Mouse (Mus musculus) thymus, adult 2 months (tissue): ENCODE data around the gene Dut. TPM values are rescaled to one million over a fixed set of nuclear protein-coding genes. Genes with fewer than 3 reads are reported as not detected.
A peak's percentile ranks its signal among the peaks of the same experiment; 100 is the strongest.

Source experiments
- DNase-seq: peaks from one replicate; pipeline ENCODE4 v3.0.0; 2021
- H3K27ac ChIP-seq: fragments of 200-500 bp; 2 replicates; pipeline ENCODE4 v1.5.1; 2012; ENCODE audit warnings: low read length, control low read depth; ENCODE audit not compliant: control insufficient read depth, insufficient read depth
- H3K27me3 ChIP-seq: fragments of 200-500 bp; 2 replicates; pipeline ENCODE4 v1.6.1; 2012; ENCODE audit warnings: mild to moderate bottlenecking, low read length, moderate library complexity, mixed read lengths; ENCODE audit not compliant: control insufficient read depth, insufficient read depth
- H3K36me3 ChIP-seq: fragments of 200-500 bp; 2 replicates; pipeline ENCODE4 v1.6.1; 2012; ENCODE audit warnings: mild to moderate bottlenecking, low read length, moderate library complexity; ENCODE audit not compliant: control insufficient read depth, insufficient read depth
- H3K4me1 ChIP-seq: fragments of 200-500 bp; replicated peaks from 2 replicates; pipeline ENCODE4 v1.6.1; 2012; ENCODE audit warnings: low read length; ENCODE audit not compliant: control insufficient read depth, insufficient read depth
- H3K4me3 ChIP-seq: fragments of 200-500 bp; 2 replicates; pipeline ENCODE4 v1.5.1; 2012; ENCODE audit warnings: mild to moderate bottlenecking, low read length, control low read depth, moderate library complexity; ENCODE audit not compliant: control insufficient read depth, insufficient read depth
- CTCF ChIP-seq: fragments of 200-500 bp; IDR thresholded peaks from 2 replicates; pipeline ENCODE4 v1.5.1; 2012; ENCODE audit warnings: mild to moderate bottlenecking, control low read depth, low read length, moderate library complexity, borderline replicate concordance; ENCODE audit not compliant: control insufficient read depth, poor library complexity, insufficient read depth; ENCODE audit errors: extremely low read depth
- POLR2A ChIP-seq: fragments of 200-500 bp; IDR thresholded peaks from 2 replicates; pipeline ENCODE4 v1.6.1; 2012; ENCODE audit warnings: mild to moderate bottlenecking, low read length, control low read depth, moderate library complexity; ENCODE audit not compliant: control insufficient read depth, poor library complexity, insufficient read depth; ENCODE audit errors: extremely low read depth
- WGBS: fragments of 180-500 bp; shearing (Covaris S2); methylation state at CpG from one replicate; pipeline ENCODE4 v1.1.7; 2018; 5-methylcytosine and 5-hydroxymethylcytosine counted together
- polyA plus RNA-seq: library from polyadenylated mRNA; depleted of rRNA; stranded (reverse); fragments of >200 nt; gene quantifications from 2 replicates; pipeline ENCODE4 v1.2.3, GENCODE M21; 2012

Dut gene
- polyA plus RNA-seq, 1 experiment = 78.6 TPM

GRCm38 (mm10) chr2:125245545-125246285 is 1.3 kb upstream of the Dut start:
- Histone ChIP-seq H3K27me3 (no peaks in the 10 kb centered on the region), H3K27ac (no peak overlapping the region), H3K36me3 (no peaks in the 10 kb centered on the region), H3K4me1 (peaks cover 3% of the 10 kb centered on the region; the same call in 1 of the 2 replicates), H3K4me3 (no peak overlapping the region)
- TF ChIP-seq POLR2A (no peak), CTCF (no peak)
- DNase-seq = no peak
- 98% methylated on average over 3 of the region's 3 CpGs for WGBS

- H3K4me1 ChIP-seq = peaks cover 3% of the 10 kb centered on the region; the same call in 1 of the 2 replicates
- H3K27ac ChIP-seq = no peak overlapping the region; the same call in 1 of the 2 replicates
- no peaks in the 10 kb centered on the region for H3K27me3 ChIP-seq
- no peaks in the 10 kb centered on the region for H3K36me3 ChIP-seq
- 12% methylated on average over 9 of the region's 9 CpGs for WGBS
- TF ChIP-seq CTCF (no peak), POLR2A (no peak)
- DNase-seq = no peak
- H3K4me3 ChIP-seq = no peak overlapping the region
Observed at GRCm38 (mm10) chr2:125246669-125247068, 321 bp upstream of the Dut start.

DNA sequence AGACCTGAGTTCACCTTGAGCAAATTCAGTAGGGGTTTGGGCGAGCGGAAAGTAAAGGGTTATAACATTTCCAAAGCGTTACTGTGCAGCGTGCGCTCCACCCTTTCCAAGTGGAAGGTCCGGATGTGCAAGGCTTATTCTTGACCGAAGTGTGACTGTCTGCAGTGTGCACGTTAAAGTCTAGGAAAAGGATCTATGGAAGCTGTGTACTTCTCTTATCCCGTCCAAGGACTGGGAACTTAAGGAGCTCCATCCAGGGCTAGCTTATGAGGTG is 909 bp downstream of the Dut start:
- DNase-seq = no peak
- Histone ChIP-seq H3K4me3 (peak overlapping the region; percentile 82), H3K27ac (peak overlapping the region; percentile 52), H3K27me3 (no peaks in the 10 kb centered on the region), H3K36me3 (0 out of 2 replicates have a peak, but pooled peaks cover 3% of the 10 kb centered on the region), H3K4me1 (peaks cover 3% of the 10 kb centered on the region; the same call in 1 of the 2 replicates)
- under 1% methylated on average over 9 of the region's 9 CpGs for WGBS
- TF ChIP-seq CTCF = no peak
- TF ChIP-seq POLR2A = no peak

DNA sequence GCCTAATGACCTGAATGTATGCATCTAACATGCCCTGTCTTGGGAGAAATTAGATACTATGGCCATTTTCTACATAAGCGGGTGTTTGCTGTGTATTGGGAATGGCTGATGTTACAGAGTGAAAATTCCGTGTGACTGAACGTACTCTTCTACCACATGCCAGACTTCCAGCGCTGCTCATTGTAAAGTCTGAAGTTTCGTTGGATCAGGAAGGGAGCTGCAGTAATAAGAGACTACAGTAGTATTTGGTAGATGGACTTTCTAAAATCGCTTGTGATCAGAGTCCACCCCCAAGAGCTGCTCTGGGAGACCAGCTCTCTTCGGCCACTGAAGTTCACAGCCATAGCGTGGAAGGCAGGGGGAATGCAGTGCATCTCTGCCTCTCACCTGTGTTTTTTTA is 1.3 kb downstream of the Dut start:
- Histone ChIP-seq H3K4me3 (peak overlapping the region; percentile 41), H3K36me3 (peaks cover 6% of the 10 kb centered on the region), H3K4me1 (peaks cover 3% of the 10 kb centered on the region; the same call in 1 of the 2 replicates), H3K27me3 (no peaks in the 10 kb centered on the region), H3K27ac (no peak overlapping the region)
- TF ChIP-seq POLR2A (no peak), CTCF (no peak)
- WGBS = 2% methylated on average over 8 of the region's 8 CpGs
- DNase-seq = no peak

- TF ChIP-seq CTCF (no peak), POLR2A (no peak)
- H3K4me3 ChIP-seq = no peak overlapping the region
- no peak overlapping the region for H3K27ac ChIP-seq
- peaks cover 16% of the 10 kb centered on the region for H3K36me3 ChIP-seq
- DNase-seq = no peak
- peaks cover 8% of the 10 kb centered on the region; the same call in 1 of the 2 replicates for H3K4me1 ChIP-seq
- WGBS = 90% methylated on average over 4 of the region's 4 CpGs
- no peaks in the 10 kb centered on the region for H3K27me3 ChIP-seq
Observed at GRCm38 (mm10) chr2:125249339-125249738, 2.3 kb downstream of the Dut start.

DNA sequence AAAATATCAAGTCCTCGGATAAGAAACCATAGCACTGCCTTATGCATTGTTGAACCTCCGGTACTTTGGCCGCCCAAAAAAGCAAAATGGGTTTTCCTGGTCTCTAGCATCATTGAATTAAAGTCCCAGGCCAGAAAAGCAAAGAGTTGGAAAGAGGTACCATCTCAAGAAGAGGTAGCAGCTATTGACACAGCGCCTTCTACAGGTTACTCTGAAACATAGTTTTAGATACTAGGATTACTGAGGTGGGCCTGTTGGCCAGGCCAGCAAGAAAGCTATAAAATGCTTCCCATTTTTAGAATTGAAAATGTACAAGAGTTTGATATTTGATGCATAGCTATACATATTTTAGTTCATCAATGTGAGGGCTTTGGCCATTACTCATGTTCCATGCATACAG is 2.9 kb downstream of the Dut start:
- H3K4me3 ChIP-seq = no peak overlapping the region
- H3K4me1 ChIP-seq = peaks cover 8% of the 10 kb centered on the region; the same call in 1 of the 2 replicates
- peaks cover 16% of the 10 kb centered on the region for H3K36me3 ChIP-seq
- H3K27ac ChIP-seq = no peak overlapping the region
- no peak for TF ChIP-seq CTCF
- TF ChIP-seq POLR2A = no peak
- 92% methylated on average over 4 of the region's 4 CpGs for WGBS
- no peak for DNase-seq
- H3K27me3 ChIP-seq = no peaks in the 10 kb centered on the region
